Mouse (Mus musculus): Measurements from ENCODE around the gene Krtap1-5. TPM values are rescaled to one million over a fixed set of nuclear protein-coding genes. Genes with fewer than 3 reads are reported as not detected.
"Not testable (repeated sequence)": the region's sequence is repeated elsewhere in the genome, so short reads cannot be mapped to it uniquely, and the experiment has no call there.

Gene Krtap1-5
- polyA plus RNA-seq (2011; ENCODE audit: insufficient read length, low read depth, missing spikeins) = not detected in 2 replicates

- no peak within 1 kb of the TSS for H3K4me3 ChIP-seq (ENCODE audit: insufficient read depth, low read length)
- H3K4me1 ChIP-seq (ENCODE audit: control insufficient read depth, insufficient read depth, low read length) = peaks cover 4% of the 10 kb centered on the region
- peak within 1 kb of the TSS; percentile 98 for H3K27ac ChIP-seq (ENCODE audit: insufficient read depth, low read length)
- TF ChIP-seq POLR2A (IDR thresholded peaks at IDR 0.05; ENCODE audit: low read depth, low read length) (no peak), CTCF (IDR thresholded peaks at IDR 0.05; ENCODE audit: borderline replicate concordance, insufficient read depth, low read length) (no peak)
Measured at GRCm38 (mm10) chr11:99580636-99581035, at the start of gene Krtap1-5. Gene Krtap1-5, minus strand, starts transcription at chr11:99581016.

GRCm38 (mm10) chr11:99628138-99628537 lies 47.3 kb upstream of the Krtap1-5 start, which contains the start of gene Krtap4-1:
Gene Krtap4-1, minus strand, starts transcription at chr11:99628238.
- TF ChIP-seq CTCF (IDR thresholded peaks at IDR 0.05; ENCODE audit: borderline replicate concordance, insufficient read depth, low read length) = no peak
- no peak for TF ChIP-seq POLR2A (IDR thresholded peaks at IDR 0.05; ENCODE audit: low read depth, low read length)
- no peak within 1 kb of the TSS for H3K4me3 ChIP-seq (ENCODE audit: insufficient read depth, low read length)
- H3K27ac ChIP-seq (ENCODE audit: insufficient read depth, low read length) = no peak within 1 kb of the TSS
- H3K4me1 ChIP-seq (ENCODE audit: control insufficient read depth, insufficient read depth, low read length) = no peaks in the 10 kb centered on the region

GRCm38 (mm10) chr11:99620335-99620734 lies 39.5 kb upstream of the Krtap1-5 start, which contains the start of gene Gm11562:
Gene Gm11562, minus strand, starts transcription at chr11:99620435.
- no peak within 1 kb of the TSS for H3K4me3 ChIP-seq (ENCODE audit: insufficient read depth, low read length)
- no peaks in the 10 kb centered on the region; the same call in 1 of the 2 replicates for H3K4me1 ChIP-seq (ENCODE audit: control insufficient read depth, insufficient read depth, low read length)
- no peak within 1 kb of the TSS for H3K27ac ChIP-seq (ENCODE audit: insufficient read depth, low read length)
- TF ChIP-seq POLR2A (IDR thresholded peaks at IDR 0.05; ENCODE audit: low read depth, low read length) (no peak), CTCF (IDR thresholded peaks at IDR 0.05; ENCODE audit: borderline replicate concordance, insufficient read depth, low read length) (no peak)

- TF ChIP-seq CTCF (IDR thresholded peaks at IDR 0.05; ENCODE audit: borderline replicate concordance, insufficient read depth, low read length) (no peak), POLR2A (IDR thresholded peaks at IDR 0.05; ENCODE audit: low read depth, low read length) (no peak)
- Histone ChIP-seq H3K27ac (ENCODE audit: insufficient read depth, low read length) (no peak within 1 kb of the TSS), H3K4me1 (ENCODE audit: control insufficient read depth, insufficient read depth, low read length) (0 out of 2 replicates have a peak, but pooled peaks cover 3% of the 10 kb centered on the region), H3K4me3 (ENCODE audit: insufficient read depth, low read length) (no peak within 1 kb of the TSS)
Measured at GRCm38 (mm10) chr11:99614796-99615363, 34.1 kb upstream of the Krtap1-5 start, which contains the start of gene Krtap2-4. Gene Krtap2-4, minus strand, starts transcription at chr11:99614846.

- not testable (repeated sequence) for H3K4me3 ChIP-seq (ENCODE audit: insufficient read depth, low read length); H3K27ac ChIP-seq (ENCODE audit: insufficient read depth, low read length); H3K4me1 ChIP-seq (ENCODE audit: control insufficient read depth, insufficient read depth, low read length)
Measured at GRCm38 (mm10) chr11:99610089-99610488, 29.3 kb upstream of the Krtap1-5 start, which contains the start of gene Gm11937. Gene Gm11937, minus strand, starts transcription at chr11:99610189.

- Histone ChIP-seq H3K4me1 (ENCODE audit: control insufficient read depth, insufficient read depth, low read length) (no peaks in the 10 kb centered on the region), H3K27ac (ENCODE audit: insufficient read depth, low read length) (no peak overlapping the region), H3K4me3 (ENCODE audit: insufficient read depth, low read length) (no peak overlapping the region)
- no peak for TF ChIP-seq POLR2A (IDR thresholded peaks at IDR 0.05; ENCODE audit: low read depth, low read length)
- TF ChIP-seq CTCF (IDR thresholded peaks at IDR 0.05; ENCODE audit: borderline replicate concordance, insufficient read depth, low read length) = no peak
Measured at GRCm38 (mm10) chr11:99609126-99609525, 28.3 kb upstream of the Krtap1-5 start.

- not testable (repeated sequence) for H3K27ac ChIP-seq (ENCODE audit: insufficient read depth, low read length); H3K4me1 ChIP-seq (ENCODE audit: control insufficient read depth, insufficient read depth, low read length); H3K4me3 ChIP-seq (ENCODE audit: insufficient read depth, low read length)
Measured at GRCm38 (mm10) chr11:99603208-99603607, 22.4 kb upstream of the Krtap1-5 start, which contains the start of gene Gm11938. Gene Gm11938, minus strand, starts transcription at chr11:99603308.

GRCm38 (mm10) chr11:99597742-99598141 lies 16.9 kb upstream of the Krtap1-5 start, which contains the start of gene Krtap9-3:
Gene Krtap9-3, minus strand, starts transcription at chr11:99598105.
- H3K27ac ChIP-seq (ENCODE audit: insufficient read depth, low read length); H3K4me3 ChIP-seq (ENCODE audit: insufficient read depth, low read length); H3K4me1 ChIP-seq (ENCODE audit: control insufficient read depth, insufficient read depth, low read length): not testable (repeated sequence)

GRCm38 (mm10) chr11:99590981-99591380 lies 10.2 kb upstream of the Krtap1-5 start, which contains the start of gene Krtap1-3:
Gene Krtap1-3, minus strand, starts transcription at chr11:99591339.
- no peak within 1 kb of the TSS for H3K27ac ChIP-seq (ENCODE audit: insufficient read depth, low read length)
- TF ChIP-seq CTCF (IDR thresholded peaks at IDR 0.05; ENCODE audit: borderline replicate concordance, insufficient read depth, low read length) (no peak), POLR2A (IDR thresholded peaks at IDR 0.05; ENCODE audit: low read depth, low read length) (no peak)
- H3K4me3 ChIP-seq (ENCODE audit: insufficient read depth, low read length) = no peak within 1 kb of the TSS
- peaks cover 7% of the 10 kb centered on the region for H3K4me1 ChIP-seq (ENCODE audit: control insufficient read depth, insufficient read depth, low read length)

GRCm38 (mm10) chr11:99585096-99585495 lies 4.3 kb upstream of the Krtap1-5 start:
- Histone ChIP-seq H3K4me3 (ENCODE audit: insufficient read depth, low read length) (no peak overlapping the region), H3K4me1 (ENCODE audit: control insufficient read depth, insufficient read depth, low read length) (peaks cover 9% of the 10 kb centered on the region), H3K27ac (ENCODE audit: insufficient read depth, low read length) (no peak overlapping the region)
- TF ChIP-seq POLR2A (IDR thresholded peaks at IDR 0.05; ENCODE audit: low read depth, low read length) = no peak
- no peak for TF ChIP-seq CTCF (IDR thresholded peaks at IDR 0.05; ENCODE audit: borderline replicate concordance, insufficient read depth, low read length)
